Mouse (Mus musculus) limb, embryonic 13.5 days (tissue): ENCODE measurements around the gene Rpl32. TPM values are rescaled to one million over a fixed set of nuclear protein-coding genes. Genes with fewer than 3 reads are reported as not detected.

Experiments
- ATAC-seq: fragments of 200-750 bp; cut with Nextera tagmentation; 2 replicates; pipeline ENCODE4 v1.8.0; 2017; ENCODE audit warnings: low read depth, moderate number of reproducible peaks, moderate TSS enrichment; ENCODE audit not compliant: low FRiP score
- H3K27ac ChIP-seq: fragments of 300-500 bp; sonication (generic); 2 replicates; pipeline ENCODE4 v1.5.1; 2015; ENCODE audit warnings: inconsistent platforms, mild to moderate bottlenecking, moderate library complexity
- H3K27me3 ChIP-seq: fragments of 300-500 bp; sonication (generic); 2 replicates; pipeline ENCODE4 v1.6.1; 2015; ENCODE audit warnings: mild to moderate bottlenecking, inconsistent platforms
- H3K36me3 ChIP-seq: fragments of 300-500 bp; sonication (generic); 2 replicates; pipeline ENCODE4 v1.6.1; 2015; ENCODE audit warnings: inconsistent platforms, mild to moderate bottlenecking, moderate library complexity
- H3K4me1 ChIP-seq: fragments of 300-500 bp; sonication (generic); 2 replicates; pipeline ENCODE4 v1.6.1; 2015; ENCODE audit warnings: inconsistent platforms
- H3K4me2 ChIP-seq: fragments of 300-500 bp; sonication (generic); replicated peaks from 2 replicates; pipeline ENCODE4 v1.6.1; 2015; ENCODE audit warnings: inconsistent platforms, mild to moderate bottlenecking, moderate library complexity
- H3K4me3 ChIP-seq: fragments of 300-500 bp; sonication (generic); 2 replicates; pipeline ENCODE4 v1.5.1; 2015; ENCODE audit warnings: moderate library complexity, mild to moderate bottlenecking, inconsistent platforms
- H3K9ac ChIP-seq: fragments of 300-500 bp; sonication (generic); 2 replicates; pipeline ENCODE4 v1.6.1; 2015; ENCODE audit warnings: mild to moderate bottlenecking, inconsistent platforms
- H3K9me3 ChIP-seq: fragments of 300-500 bp; sonication (generic); 2 replicates; pipeline ENCODE4 v1.6.1; 2016; ENCODE audit warnings: inconsistent platforms
- WGBS: fragments of 180-500 bp; shearing (Covaris S2); methylation state at CpG from one replicate; pipeline ENCODE4 v1.1.7; 2015; 5-methylcytosine and 5-hydroxymethylcytosine counted together
- polyA plus RNA-seq: library from polyadenylated mRNA; unstranded; fragments of >200 nt; fragmentation: Nextera tagmentation; extraction: Ambion mirVana; gene quantifications from 2 replicates; pipeline ENCODE4 v1.2.1, GENCODE M21; 2015

Rpl32 gene
- 2,055 and 2,057 TPM in 2 replicates for polyA plus RNA-seq

- H3K36me3 ChIP-seq = peaks cover 39% of the 10 kb centered on the region
- H3K9me3 ChIP-seq = no peaks in the 10 kb centered on the region
- ATAC-seq = peak; percentile 86
- H3K4me3 ChIP-seq = peak within 1 kb of the TSS; percentile 100
- under 1% methylated on average over 47 of the region's 47 CpGs for WGBS
- no peaks in the 10 kb centered on the region for H3K27me3 ChIP-seq
- H3K4me2 ChIP-seq = peak within 1 kb of the TSS; percentile 96
- peak within 1 kb of the TSS; percentile 99 for H3K9ac ChIP-seq
- peak within 1 kb of the TSS; percentile 97 for H3K27ac ChIP-seq
- peaks cover 20% of the 10 kb centered on the region for H3K4me1 ChIP-seq
Observed at GRCm38 (mm10) chr6:115808488-115809231, at the start of gene Rpl32. Gene Rpl32, minus strand, starts transcription at chr6:115808747.

- no peak for ATAC-seq
- Histone ChIP-seq H3K36me3 (no peaks in the 10 kb centered on the region), H3K9ac (no peak overlapping the region), H3K27me3 (no peaks in the 10 kb centered on the region), H3K4me2 (peak overlapping the region; percentile 4; the same call in 1 of the 2 replicates), H3K9me3 (no peaks in the 10 kb centered on the region), H3K4me1 (peaks cover 44% of the 10 kb centered on the region), H3K4me3 (no peak overlapping the region), H3K27ac (peak overlapping the region; percentile 81)
- 51% methylated on average over 4 of the region's 4 CpGs for WGBS
Observed at GRCm38 (mm10) chr6:115856361-115856745, 47.8 kb upstream of the Rpl32 start.

GRCm38 (mm10) chr6:115855733-115856360, 47.3 kb upstream of the Rpl32 start:
- 0 out of 2 replicates have a peak overlapping the region, but pooled peaks have one; percentile 31 for H3K9ac ChIP-seq
- H3K9me3 ChIP-seq = no peaks in the 10 kb centered on the region
- no peaks in the 10 kb centered on the region for H3K36me3 ChIP-seq
- peak overlapping the region; percentile 81 for H3K27ac ChIP-seq
- ATAC-seq = no peak
- H3K4me3 ChIP-seq = no peak overlapping the region
- H3K4me2 ChIP-seq = peak overlapping the region; percentile 9; the same call in 1 of the 2 replicates
- no peaks in the 10 kb centered on the region for H3K27me3 ChIP-seq
- peaks cover 44% of the 10 kb centered on the region for H3K4me1 ChIP-seq
- WGBS = 65% methylated on average over 3 of the region's 3 CpGs

- peaks cover 44% of the 10 kb centered on the region for H3K4me1 ChIP-seq
- H3K4me3 ChIP-seq = no peak overlapping the region
- 67% methylated on average over 2 of the region's 2 CpGs for WGBS
- H3K36me3 ChIP-seq = peaks cover 7% of the 10 kb centered on the region; the same call in 1 of the 2 replicates
- no peak for ATAC-seq
- no peak overlapping the region for H3K4me2 ChIP-seq
- no peak overlapping the region for H3K27ac ChIP-seq
- H3K9me3 ChIP-seq = no peaks in the 10 kb centered on the region
- H3K9ac ChIP-seq = no peak overlapping the region
- no peaks in the 10 kb centered on the region for H3K27me3 ChIP-seq
Observed at GRCm38 (mm10) chr6:115854432-115854831, 45.9 kb upstream of the Rpl32 start.

- H3K36me3 ChIP-seq = peaks cover 12% of the 10 kb centered on the region
- peak overlapping the region; percentile 67 for H3K4me2 ChIP-seq
- H3K9me3 ChIP-seq = no peaks in the 10 kb centered on the region
- H3K4me3 ChIP-seq = peak overlapping the region; percentile 66
- ATAC-seq = no peak
- H3K4me1 ChIP-seq = peaks cover 44% of the 10 kb centered on the region
- H3K9ac ChIP-seq = peak overlapping the region; percentile 69
- no peaks in the 10 kb centered on the region for H3K27me3 ChIP-seq
- peak overlapping the region; percentile 82 for H3K27ac ChIP-seq
- WGBS = 45% methylated on average over 7 of the region's 7 CpGs
Observed at GRCm38 (mm10) chr6:115853985-115854384, 45.4 kb upstream of the Rpl32 start.

- Histone ChIP-seq H3K9ac (peak within 1 kb of the TSS; percentile 78), H3K27me3 (no peaks in the 10 kb centered on the region), H3K27ac (peak within 1 kb of the TSS; percentile 84), H3K9me3 (no peaks in the 10 kb centered on the region), H3K4me3 (peak within 1 kb of the TSS; percentile 66), H3K4me1 (peaks cover 43% of the 10 kb centered on the region), H3K4me2 (peak within 1 kb of the TSS; percentile 85), H3K36me3 (peaks cover 19% of the 10 kb centered on the region)
- ATAC-seq = peak; percentile 97
- WGBS = under 1% methylated on average over 51 of the region's 51 CpGs
Observed at GRCm38 (mm10) chr6:115853091-115853813, 44.7 kb upstream of the Rpl32 start, which contains the start of the genes Mbd4 and Ift122. Gene Mbd4, minus strand, starts transcription at chr6:115853371. Gene Ift122, plus strand, starts transcription at chr6:115853470.

GRCm38 (mm10) chr6:115852446-115853090, 44.0 kb upstream of the Rpl32 start:
- Histone ChIP-seq H3K27me3 (no peaks in the 10 kb centered on the region), H3K4me2 (peak overlapping the region; percentile 85), H3K36me3 (peaks cover 26% of the 10 kb centered on the region), H3K27ac (peak overlapping the region; percentile 84), H3K4me1 (peaks cover 36% of the 10 kb centered on the region), H3K9ac (peak overlapping the region; percentile 78), H3K9me3 (no peaks in the 10 kb centered on the region), H3K4me3 (peak overlapping the region; percentile 66)
- ATAC-seq = no peak
- 6% methylated on average over 20 of the region's 20 CpGs for WGBS

GRCm38 (mm10) chr6:115848598-115849304, 40.2 kb upstream of the Rpl32 start:
- no peak overlapping the region for H3K4me3 ChIP-seq
- H3K9me3 ChIP-seq = no peaks in the 10 kb centered on the region
- no peak overlapping the region for H3K27ac ChIP-seq
- no peaks in the 10 kb centered on the region for H3K27me3 ChIP-seq
- no peak overlapping the region for H3K4me2 ChIP-seq
- ATAC-seq = no peak
- H3K9ac ChIP-seq = no peak overlapping the region
- peaks cover 45% of the 10 kb centered on the region for H3K36me3 ChIP-seq
- H3K4me1 ChIP-seq = peaks cover 13% of the 10 kb centered on the region
- WGBS = 91% methylated on average over 10 of the region's 10 CpGs

- 0 out of 2 replicates have a peak, but pooled peaks have one; percentile 32 for ATAC-seq
- 40% methylated on average over 8 of the region's 8 CpGs for WGBS
- H3K4me1 ChIP-seq = peaks cover 3% of the 10 kb centered on the region
- no peak overlapping the region for H3K27ac ChIP-seq
- no peak overlapping the region for H3K4me2 ChIP-seq
- H3K4me3 ChIP-seq = no peak overlapping the region
- H3K27me3 ChIP-seq = no peaks in the 10 kb centered on the region
- no peaks in the 10 kb centered on the region for H3K9me3 ChIP-seq
- peaks cover 64% of the 10 kb centered on the region for H3K36me3 ChIP-seq
- no peak overlapping the region for H3K9ac ChIP-seq
Observed at GRCm38 (mm10) chr6:115846640-115847411, 38.3 kb upstream of the Rpl32 start.

GRCm38 (mm10) chr6:115845006-115845405, 36.5 kb upstream of the Rpl32 start:
- no peak for ATAC-seq
- WGBS = 90% methylated on average over 4 of the region's 4 CpGs
- Histone ChIP-seq H3K9ac (no peak overlapping the region), H3K4me2 (no peak overlapping the region), H3K27me3 (no peaks in the 10 kb centered on the region), H3K9me3 (no peaks in the 10 kb centered on the region), H3K27ac (no peak overlapping the region), H3K4me3 (no peak overlapping the region), H3K4me1 (no peaks in the 10 kb centered on the region), H3K36me3 (peaks cover 61% of the 10 kb centered on the region)
